Mouse (Mus musculus) hindbrain, embryonic 10.5 days (tissue): ENCODE results near the gene Tor2a. TPM values are rescaled to one million over a fixed set of nuclear protein-coding genes. Genes with fewer than 3 reads are reported as not detected.

Experiments
- DNase-seq: peaks from one replicate; pipeline ENCODE4 v3.0.0-alpha.2; 2017; ENCODE audit warnings: low spot score
- H3K27ac ChIP-seq: fragments of 300-500 bp; sonication (generic); 2 replicates; pipeline ENCODE4 v1.5.1; 2016; ENCODE audit warnings: mild to moderate bottlenecking, moderate library complexity
- H3K27me3 ChIP-seq: fragments of 300-500 bp; sonication (generic); 2 replicates; pipeline ENCODE4 v1.6.1; 2016; ENCODE audit warnings: mild to moderate bottlenecking; ENCODE audit not compliant: poor library complexity, insufficient read depth, severe bottlenecking
- H3K36me3 ChIP-seq: fragments of 300-500 bp; sonication (generic); 2 replicates; pipeline ENCODE4 v1.6.1; 2016; ENCODE audit warnings: mild to moderate bottlenecking, moderate library complexity
- H3K4me1 ChIP-seq: fragments of 300-500 bp; sonication (generic); replicated peaks from 2 replicates; pipeline ENCODE4 v1.6.1; 2016; ENCODE audit warnings: mild to moderate bottlenecking
- H3K4me3 ChIP-seq: fragments of 300-500 bp; sonication (generic); 2 replicates; pipeline ENCODE4 v1.5.1; 2016; ENCODE audit warnings: mild to moderate bottlenecking, moderate library complexity
- H3K9me3 ChIP-seq: fragments of 300-500 bp; sonication (generic); 2 replicates; pipeline ENCODE4 v1.6.1; 2016; ENCODE audit warnings: mild to moderate bottlenecking, moderate library complexity
- WGBS: fragments of 180-500 bp; shearing (Covaris S2); methylation state at CpG from one replicate; pipeline ENCODE4 v1.1.7; 2016; 5-methylcytosine and 5-hydroxymethylcytosine counted together
- microRNA counts: library from miRNA; unstranded; fragments of <30 nt; microRNA quantifications from one replicate; lab custom pipeline; 2017
- polyA plus RNA-seq: library from polyadenylated mRNA; unstranded; fragments of >200 nt; fragmentation: Nextera tagmentation; extraction: Ambion mirVana; gene quantifications from 2 replicates; pipeline ENCODE4 v1.2.1, GENCODE M21; 2016

Tor2a gene
- polyA plus RNA-seq, 1 experiment from 2014 or later = 61.6 TPM

- Histone ChIP-seq H3K4me1 (0 out of 2 replicates have a peak, but pooled peaks cover 8% of the 10 kb centered on the region), H3K9me3 (no peaks in the 10 kb centered on the region), H3K27me3 (no peaks in the 10 kb centered on the region), H3K4me3 (no peak overlapping the region), H3K36me3 (peaks cover 88% of the 10 kb centered on the region), H3K27ac (no peak overlapping the region)
- 92% methylated on average over 14 of the region's 14 CpGs for WGBS
- no peak for DNase-seq
These were observed 52.0 kb downstream of the Tor2a start for GRCm38 (mm10) chr2:32808816-32809566.

MicroRNAs within 50 kb of the gene (microRNA counts, 519-probe panel; counts per million panel counts)
- microRNA mmu-miR-2861 (lab: Ali Mortazavi, UCI) = 1,255 counts per million, percentile 77 among the panel's probes with 10 or more counts

Other genes with a start within 250 kb of the Tor2a start
- gene Fam102a, start 221.9 kb upstream of the Tor2a start, polyA plus RNA-seq = 10.9 and 11.0 TPM in 2 replicates
- 116 and 131 TPM in 2 replicates for gene Dpm2, start 186.4 kb upstream of the Tor2a start, polyA plus RNA-seq
- gene Pip5kl1, start 182.4 kb upstream of the Tor2a start, polyA plus RNA-seq = 1.6 and 2.5 TPM in 2 replicates
- gene 9430097D07Rik, start 181.6 kb upstream of the Tor2a start, polyA plus RNA-seq = 0.11 and 0.39 TPM in 2 replicates
- gene St6galnac4, start 170.1 kb upstream of the Tor2a start, polyA plus RNA-seq = 19.8 and 21.0 TPM in 2 replicates
- 12.7 and 14.1 TPM in 2 replicates for gene St6galnac6, start 157.5 kb upstream of the Tor2a start, polyA plus RNA-seq
- gene Ak1, start 135.5 kb upstream of the Tor2a start, polyA plus RNA-seq = 26.9 and 37.6 TPM in 2 replicates
- gene Eng, start 110.6 kb upstream of the Tor2a start, polyA plus RNA-seq = 28.8 and 35.8 TPM in 2 replicates
- 25.9 and 29.5 TPM in 2 replicates for gene Fpgs, start 53.1 kb upstream of the Tor2a start, polyA plus RNA-seq
- gene Cdk9, start 44.2 kb upstream of the Tor2a start, polyA plus RNA-seq = 121 and 125 TPM in 2 replicates
- 27.6 and 39.1 TPM in 2 replicates for gene Sh2d3c, start 36.2 kb upstream of the Tor2a start, polyA plus RNA-seq
- 1.3 and 1.7 TPM in 2 replicates for gene 6330409D20Rik, start 16.2 kb upstream of the Tor2a start, polyA plus RNA-seq
- 0.31 and 0.73 TPM in 2 replicates for gene Ttc16, start 18.4 kb downstream of the Tor2a start, polyA plus RNA-seq
- 5.7 and 7.2 TPM in 2 replicates for gene Ptrh1, start 18.6 kb downstream of the Tor2a start, polyA plus RNA-seq
- 1.1 and 1.2 TPM in 2 replicates for gene Cfap157, start 27.2 kb downstream of the Tor2a start, polyA plus RNA-seq
- gene Stxbp1, start 90.0 kb downstream of the Tor2a start, polyA plus RNA-seq = 40.1 and 63.3 TPM in 2 replicates
- gene Fam129b, start 118.9 kb downstream of the Tor2a start, polyA plus RNA-seq = 34.3 and 36.1 TPM in 2 replicates
- gene Rpl12, start 204.3 kb downstream of the Tor2a start, polyA plus RNA-seq = 131 and 166 TPM in 2 replicates
- gene Lrsam1, start 204.4 kb downstream of the Tor2a start, polyA plus RNA-seq = 11.5 TPM in 2 replicates
- gene Slc2a8, start 224.8 kb downstream of the Tor2a start, polyA plus RNA-seq = 21.3 and 27.4 TPM in 2 replicates